Comparison of ENCODE assay signal across 16 mouse cellular contexts in the genomic region with DNA sequence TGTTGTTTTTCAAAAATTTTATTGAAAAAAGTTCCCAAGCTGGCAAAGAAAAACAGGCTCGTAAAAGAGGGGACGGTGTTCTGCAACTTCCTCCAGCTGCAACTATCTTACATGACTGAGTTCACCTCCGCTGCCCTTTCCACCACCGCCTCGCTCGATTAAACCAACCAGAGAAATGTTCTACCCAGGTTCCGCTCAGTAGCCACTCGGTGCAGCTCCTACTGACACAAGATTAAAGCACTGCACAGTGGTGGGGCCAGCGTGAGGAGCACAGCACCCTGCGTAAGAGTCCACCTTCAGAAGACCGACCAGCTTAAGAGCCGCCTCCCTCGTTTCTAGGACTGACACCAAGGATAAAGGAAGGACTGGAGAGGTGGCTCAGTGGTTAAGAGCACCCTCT. TPM values are rescaled to one million over a fixed set of nuclear protein-coding genes. Genes with fewer than 3 reads are reported as not detected.
DNase-seq lines count a peak whose midpoint lies in the region; ATAC-seq and TF ChIP-seq lines count a peak whose summit lies in the region.
"Had no signal": no experiment of that assay in that cellular context is flagged by ENCODE, and none has a peak within 500 bp of the region (broad histone marks: within the 10 kb centered on the region; RNA-seq: fewer than 3 reads in every experiment).

No protein-coding gene starts in this region.

- WGBS in neural tube, embryonic 13.5 days = 89% methylated on average over 13 of the region's 13 CpGs
- 88% methylated on average over 13 of the region's 13 CpGs for WGBS in neural tube, embryonic 15.5 days
- WGBS in kidney, adult 2 months = 34% methylated on average over 13 of the region's 13 CpGs

- DNase-seq in G1E (ENCODE audit: low spot score) = no peak
- peak; percentile 83 for DNase-seq in kidney, adult 2 months
- peak; percentile 62 to 77 for DNase-seq in kidney, postnatal 4 days
- no peak for DNase-seq in adrenal gland, postnatal 4 days (ENCODE audit: low spot score in 2 of 2)
- no peak for DNase-seq in right cerebral cortex, postnatal 36 days (ENCODE audit: low spot score in 2 of 2)
- DNase-seq: adrenal gland, postnatal 25 days; lung, adult 18-20 months; right cerebral cortex, postnatal 25 days had no signal

- H3K4me2 ChIP-seq in neural tube, embryonic 13.5 days = no peak overlapping the region
- no peak overlapping the region for H3K4me2 ChIP-seq in neural tube, embryonic 15.5 days

- 0 out of 2 replicates have a peak overlapping the region, but pooled peaks have one; percentile 33 for H3K27ac ChIP-seq in neural tube, embryonic 13.5 days (replicated peaks)
- no peak overlapping the region for H3K27ac ChIP-seq in neural tube, embryonic 15.5 days (replicated peaks)
- H3K27ac ChIP-seq in kidney, adult 2 months (ENCODE audit: insufficient read depth, low read depth, low read length) = peak overlapping the region; percentile 57; the same call in 1 of the 2 replicates

- no peak for TF ChIP-seq POLR2A in kidney, adult 2 months (IDR thresholded peaks at IDR 0.05; ENCODE audit: low read depth, low read length)

- no peaks in the 10 kb centered on the region; the same call in 1 of the 2 replicates for H3K9me3 ChIP-seq in neural tube, embryonic 13.5 days
- H3K9me3 ChIP-seq in neural tube, embryonic 15.5 days (replicated peaks) = no peaks in the 10 kb centered on the region
- H3K9me3 ChIP-seq in G1E (replicated peaks) = no peaks in the 10 kb centered on the region

- H3K27me3 ChIP-seq in neural tube, embryonic 13.5 days = no peaks in the 10 kb centered on the region
- no peaks in the 10 kb centered on the region for H3K27me3 ChIP-seq in neural tube, embryonic 15.5 days (replicated peaks)
- H3K27me3 ChIP-seq in G1E (ENCODE audit: insufficient read depth, low read length) = no peaks in the 10 kb centered on the region
- no peaks in the 10 kb centered on the region for H3K27me3 ChIP-seq in kidney, adult 2 months (replicated peaks; ENCODE audit: control insufficient read depth, insufficient read depth, low read length)

- ATAC-seq in neural tube, embryonic 13.5 days (ENCODE audit: low read depth) = no peak
- ATAC-seq in neural tube, embryonic 15.5 days (ENCODE audit: low FRiP score) = no peak
- ATAC-seq in G1E (ENCODE audit: extremely low read depth, insufficient number of reproducible peaks, low FRiP score, poor library complexity, severe bottlenecking) = no peak
- ATAC-seq in monocyte, adult 5-6 weeks (replicated peaks; ENCODE audit: insufficient number of reproducible peaks, low FRiP score, low TSS enrichment, poor library complexity, severe bottlenecking) = no peak
- ATAC-seq: hindbrain, embryonic 16.5 days; midbrain, embryonic 16.5 days had no signal

- peaks cover 46% of the 10 kb centered on the region for H3K36me3 ChIP-seq in neural tube, embryonic 13.5 days
- H3K36me3 ChIP-seq in neural tube, embryonic 15.5 days = peaks cover 45% of the 10 kb centered on the region
- peaks cover 93% of the 10 kb centered on the region for H3K36me3 ChIP-seq in G1E (replicated peaks)
- peaks cover 6% of the 10 kb centered on the region; the same call in 1 of the 2 replicates for H3K36me3 ChIP-seq in kidney, adult 2 months (ENCODE audit: control insufficient read depth, insufficient read depth, low read length)

- peaks cover 49% of the 10 kb centered on the region for H3K4me1 ChIP-seq in neural tube, embryonic 13.5 days (replicated peaks)
- H3K4me1 ChIP-seq in neural tube, embryonic 15.5 days = peaks cover 37% of the 10 kb centered on the region
- H3K4me1 ChIP-seq in G1E (ENCODE audit: insufficient read depth, low read depth, low read length) = peaks cover 89% of the 10 kb centered on the region
- H3K4me1 ChIP-seq in kidney, adult 2 months (ENCODE audit: control insufficient read depth, insufficient read depth, low read length) = peaks cover 73% of the 10 kb centered on the region

- no peak overlapping the region for H3K4me3 ChIP-seq in neural tube, embryonic 13.5 days
- no peak overlapping the region for H3K4me3 ChIP-seq in neural tube, embryonic 15.5 days (replicated peaks)
- peak overlapping the region; percentile 33; the same call in 1 of the 2 replicates for H3K4me3 ChIP-seq in G1E (ENCODE audit: low read depth, low read length)
- H3K4me3 ChIP-seq in kidney, adult 2 months (ENCODE audit: insufficient read depth, low read depth, low read length) = no peak overlapping the region

- H3K9ac ChIP-seq in neural tube, embryonic 13.5 days = no peak overlapping the region
- no peak overlapping the region for H3K9ac ChIP-seq in neural tube, embryonic 15.5 days (replicated peaks)

- no peak for TF ChIP-seq CTCF in G1E (IDR thresholded peaks at IDR 0.05; ENCODE audit: low read depth, low read length)
- no peak for TF ChIP-seq CTCF in kidney, adult 2 months (conservative IDR thresholded peaks at IDR 0.05; ENCODE audit: insufficient read depth, insufficient read length, low read depth, low read length)

RNA-seq across cellular contexts. Expression of a gene that starts 6.5 kb away (rescaled TPM):
- 32.1 and 33.5 TPM in 2 replicates for polyA plus RNA-seq in neural tube, embryonic 13.5 days (2015; fragmentation: Nextera tagmentation; extraction: Ambion mirVana)
- 34.3 and 40.4 TPM in 2 replicates for polyA plus RNA-seq in neural tube, embryonic 15.5 days (2015; fragmentation: Nextera tagmentation; extraction: Ambion mirVana)
- total RNA-seq in G1E (2014; fragmentation: Nextera tagmentation) = 191 and 201 TPM in 2 replicates
- 198 and 202 TPM in 2 replicates for total RNA-seq in G1E (2017)
- 105 and 119 TPM in 2 replicates for polyA plus RNA-seq in G1E (2012)
- 202 and 209 TPM in 2 replicates for polyA plus RNA-seq in kidney, adult 2 months (2012; rRNA removed)
- total RNA-seq in monocyte, adult 5-6 weeks (2017) = 59.6 to 65.0 TPM (median 62.6 TPM) in 3 replicates
- 100 to 1,000 TPM; 208 to 242 TPM for total RNA-seq in adrenal gland, postnatal 4 days (2021)

RNA-seq across cellular contexts. Expression of a gene that starts 16.7 kb away (rescaled TPM):
- polyA plus RNA-seq in neural tube, embryonic 13.5 days (2015; fragmentation: Nextera tagmentation; extraction: Ambion mirVana) = 37.2 and 39.3 TPM in 2 replicates
- polyA plus RNA-seq in neural tube, embryonic 15.5 days (2015; fragmentation: Nextera tagmentation; extraction: Ambion mirVana) = 31.1 and 31.8 TPM in 2 replicates
- total RNA-seq in G1E (2014; fragmentation: Nextera tagmentation) = 12.2 and 12.5 TPM in 2 replicates
- 14.3 and 16.0 TPM in 2 replicates for total RNA-seq in G1E (2017)
- polyA plus RNA-seq in G1E (2012) = 32.8 and 32.9 TPM in 2 replicates
- polyA plus RNA-seq in kidney, adult 2 months (2012; rRNA removed) = 138 and 141 TPM in 2 replicates
- 10.1 to 27.7 TPM (median 18.6 TPM) in 3 replicates for total RNA-seq in monocyte, adult 5-6 weeks (2017)
- total RNA-seq in adrenal gland, postnatal 4 days (2021) = 10 to 100 TPM; 35.1 to 39.1 TPM

RNA-seq across cellular contexts. Expression of a gene that starts 32.3 kb away (rescaled TPM):
- polyA plus RNA-seq in neural tube, embryonic 13.5 days (2015; fragmentation: Nextera tagmentation; extraction: Ambion mirVana) = 29.1 and 30.6 TPM in 2 replicates
- polyA plus RNA-seq in neural tube, embryonic 15.5 days (2015; fragmentation: Nextera tagmentation; extraction: Ambion mirVana) = 22.2 and 35.9 TPM in 2 replicates
- 23.4 and 28.1 TPM in 2 replicates for total RNA-seq in G1E (2014; fragmentation: Nextera tagmentation)
- 23.0 and 26.3 TPM in 2 replicates for total RNA-seq in G1E (2017)
- 62.6 and 63.4 TPM in 2 replicates for polyA plus RNA-seq in G1E (2012)
- polyA plus RNA-seq in kidney, adult 2 months (2012; rRNA removed) = 220 and 241 TPM in 2 replicates
- 10.4 to 19.1 TPM (median 15.8 TPM) in 3 replicates for total RNA-seq in monocyte, adult 5-6 weeks (2017)
- 100 to 1,000 TPM; 166 to 191 TPM for total RNA-seq in adrenal gland, postnatal 4 days (2021)

RNA-seq across cellular contexts. Expression of a gene that starts 42.7 kb away (rescaled TPM):
- 24.3 and 27.7 TPM in 2 replicates for polyA plus RNA-seq in neural tube, embryonic 13.5 days (2015; fragmentation: Nextera tagmentation; extraction: Ambion mirVana)
- 17.4 and 23.1 TPM in 2 replicates for polyA plus RNA-seq in neural tube, embryonic 15.5 days (2015; fragmentation: Nextera tagmentation; extraction: Ambion mirVana)
- not detected in 2 replicates for total RNA-seq in G1E (2014; fragmentation: Nextera tagmentation)
- total RNA-seq in G1E (2017) = 0.06 and 0.27 TPM in 2 replicates
- polyA plus RNA-seq in G1E (2012) = not detected in 2 replicates
- polyA plus RNA-seq in kidney, adult 2 months (2012; rRNA removed) = 1.7 and 2.6 TPM in 2 replicates
- total RNA-seq in monocyte, adult 5-6 weeks (2017) = not detected in 3 replicates
- 1 to 10 TPM; 4.5 to 5.0 TPM for total RNA-seq in adrenal gland, postnatal 4 days (2021)

RNA-seq across cellular contexts. Expression of a gene that starts 53.4 kb away (rescaled TPM):
- 32.8 and 33.7 TPM in 2 replicates for polyA plus RNA-seq in neural tube, embryonic 13.5 days (2015; fragmentation: Nextera tagmentation; extraction: Ambion mirVana)
- 36.7 and 40.5 TPM in 2 replicates for polyA plus RNA-seq in neural tube, embryonic 15.5 days (2015; fragmentation: Nextera tagmentation; extraction: Ambion mirVana)
- total RNA-seq in G1E (2014; fragmentation: Nextera tagmentation) (not detected in 2 replicates), G1E (2017) (0.46 and 0.49 TPM in 2 replicates)
- not detected in 2 replicates for polyA plus RNA-seq in G1E (2012)
- polyA plus RNA-seq in kidney, adult 2 months (2012; rRNA removed) = not detected in 2 replicates
- total RNA-seq in monocyte, adult 5-6 weeks (2017) = 0.75 TPM in 1 of 3 replicates, not detected in the others
- total RNA-seq in adrenal gland, postnatal 4 days (2021) = under 1 TPM in 1 of 2 experiments, not detected in 1; 0.73 TPM
- total RNA-seq: adrenal gland, postnatal 25 days; gastrocnemius, adult 8-10 months; left cerebral cortex, postnatal 36 days had no signal
- polyA plus RNA-seq: testis, adult 2 months had no signal

Comparison
In these comparisons a context has a peak if more than half of its experiments do, and no peak if none do; other contexts are left out.
1. DNase-seq: peak in kidney, adult 2 months (single experiment) and kidney, postnatal 4 days (2 of 2); none in G1E (single experiment), adrenal gland, postnatal 4 days (0 of 2) and right cerebral cortex, postnatal 36 days (0 of 2).